Mouse (Mus musculus): Measurements from ENCODE around the gene Mymk.
A peak's percentile ranks its signal among the peaks of the same experiment; 100 is the strongest.

Gene Mymk

GRCm38 (mm10) chr2:27071978-27072377 is at the start of gene Mymk:
Mymk (minus strand) TSS chr2:27072179.
- DNase-seq (ENCODE audit: low spot score) = no peak

- DNase-seq (ENCODE audit: low spot score) = peak; percentile 31
Measured at GRCm38 (mm10) chr2:27120241-27120641, 48.3 kb upstream of the Mymk start.

GRCm38 (mm10) chr2:27119766-27120165 is 47.8 kb upstream of the Mymk start:
- no peak for DNase-seq (ENCODE audit: low spot score)

GRCm38 (mm10) chr2:27118452-27118851 is 46.5 kb upstream of the Mymk start:
- no peak for DNase-seq (ENCODE audit: low spot score)

GRCm38 (mm10) chr2:27114169-27114568 is 42.2 kb upstream of the Mymk start:
- DNase-seq (ENCODE audit: low spot score) = no peak

- no peak for DNase-seq (ENCODE audit: low spot score)
Measured at GRCm38 (mm10) chr2:27112585-27112984, 40.6 kb upstream of the Mymk start.

- DNase-seq (ENCODE audit: low spot score) = no peak
Measured at GRCm38 (mm10) chr2:27109052-27109451, 37.1 kb upstream of the Mymk start.

GRCm38 (mm10) chr2:27108144-27108543 is 36.2 kb upstream of the Mymk start:
- DNase-seq (ENCODE audit: low spot score) = no peak

- no peak for DNase-seq (ENCODE audit: low spot score)
Measured at GRCm38 (mm10) chr2:27106816-27107215, 34.8 kb upstream of the Mymk start.

GRCm38 (mm10) chr2:27103554-27103953 is 31.6 kb upstream of the Mymk start:
- DNase-seq (ENCODE audit: low spot score) = no peak

- DNase-seq (ENCODE audit: low spot score) = no peak
Measured at GRCm38 (mm10) chr2:27097776-27098175, 25.8 kb upstream of the Mymk start.

- DNase-seq (ENCODE audit: low spot score) = no peak
Measured at GRCm38 (mm10) chr2:27097241-27097656, 25.3 kb upstream of the Mymk start.

- DNase-seq (ENCODE audit: low spot score) = no peak
Measured at GRCm38 (mm10) chr2:27096341-27096981, 24.5 kb upstream of the Mymk start.

- no peak for DNase-seq (ENCODE audit: low spot score)
Measured at GRCm38 (mm10) chr2:27095178-27095577, 23.2 kb upstream of the Mymk start.

- no peak for DNase-seq (ENCODE audit: low spot score)
Measured at GRCm38 (mm10) chr2:27089238-27089637, 17.3 kb upstream of the Mymk start.

- no peak for DNase-seq (ENCODE audit: low spot score)
Measured at GRCm38 (mm10) chr2:27088700-27089099, 16.7 kb upstream of the Mymk start.

- peak; percentile 43 for DNase-seq (ENCODE audit: low spot score)
Measured at GRCm38 (mm10) chr2:27088071-27088644, 16.2 kb upstream of the Mymk start.

- no peak for DNase-seq (ENCODE audit: low spot score)
Measured at GRCm38 (mm10) chr2:27087581-27087980, 15.6 kb upstream of the Mymk start.

GRCm38 (mm10) chr2:27086483-27087010 is 14.6 kb upstream of the Mymk start:
- no peak for DNase-seq (ENCODE audit: low spot score)

GRCm38 (mm10) chr2:27085801-27086200 is 13.8 kb upstream of the Mymk start:
- DNase-seq (ENCODE audit: low spot score) = no peak

GRCm38 (mm10) chr2:27084963-27085362 is 13.0 kb upstream of the Mymk start:
- no peak for DNase-seq (ENCODE audit: low spot score)

GRCm38 (mm10) chr2:27083761-27084475 is 11.9 kb upstream of the Mymk start:
- no peak for DNase-seq (ENCODE audit: low spot score)

- DNase-seq (ENCODE audit: low spot score) = no peak
Measured at GRCm38 (mm10) chr2:27079649-27080048, 7.7 kb upstream of the Mymk start.
